Mouse (Mus musculus) forebrain, postnatal 0 days (tissue): ENCODE results near the gene Pfdn6. TPM values are rescaled to one million over a fixed set of nuclear protein-coding genes. Genes with fewer than 3 reads are reported as not detected.

Experiments used
- ATAC-seq: fragments of 200-750 bp; cut with Nextera tagmentation; 2 replicates; pipeline ENCODE4 v1.8.0; 2017; ENCODE audit warnings: mild to moderate bottlenecking, moderate library complexity
- DNase-seq: peaks from one replicate; pipeline ENCODE4 v3.0.0-alpha.2; 2015
- H3K27ac ChIP-seq: fragments of 300-500 bp; sonication (generic); 2 replicates; pipeline ENCODE4 v1.5.1; 2014; ENCODE audit warnings: low read depth, mild to moderate bottlenecking, antibody characterized with exemption, low read length, moderate library complexity, mixed read lengths
- H3K27me3 ChIP-seq: fragments of 300-500 bp; sonication (generic); 2 replicates; pipeline ENCODE4 v1.6.1; 2014; ENCODE audit warnings: mild to moderate bottlenecking, low read length, mixed read lengths; ENCODE audit not compliant: insufficient read depth
- H3K36me3 ChIP-seq: fragments of 300-500 bp; sonication (generic); 2 replicates; pipeline ENCODE4 v1.6.1; 2014; ENCODE audit warnings: mild to moderate bottlenecking, moderate library complexity; ENCODE audit not compliant: insufficient read depth
- H3K4me1 ChIP-seq: fragments of 300-500 bp; sonication (generic); 2 replicates; pipeline ENCODE4 v1.6.1; 2014; ENCODE audit warnings: antibody characterized with exemption; ENCODE audit not compliant: insufficient read depth
- H3K4me2 ChIP-seq: fragments of 300-500 bp; sonication (generic); 2 replicates; pipeline ENCODE4 v1.6.1; 2014; ENCODE audit warnings: low read depth, mild to moderate bottlenecking, moderate library complexity
- H3K4me3 ChIP-seq: fragments of 300-500 bp; sonication (generic); 2 replicates; pipeline ENCODE4 v1.5.1; 2014; ENCODE audit warnings: low read depth, low read length, mixed read lengths
- H3K9ac ChIP-seq: fragments of 300-500 bp; sonication (generic); 2 replicates; pipeline ENCODE4 v1.6.1; 2014; ENCODE audit warnings: mild to moderate bottlenecking
- H3K9me3 ChIP-seq: fragments of 300-500 bp; sonication (generic); 2 replicates; pipeline ENCODE4 v1.6.1; 2016; ENCODE audit warnings: low read length
- CTCF ChIP-seq: sonication (generic); IDR thresholded peaks from 2 replicates; pipeline ENCODE4 v1.5.1; 2016; ENCODE audit warnings: antibody characterized with exemption, control low read depth, low read depth
- WGBS: fragments of 180-500 bp; shearing (Covaris S2); extraction: QIAGEN DNeasy Blood & Tissue Kit; methylation state at CpG from one replicate; pipeline ENCODE4 v1.1.7; 2014; 5-methylcytosine and 5-hydroxymethylcytosine counted together
- polyA plus RNA-seq: library from polyadenylated mRNA; unstranded; fragments of >200 nt; fragmentation: Nextera tagmentation; extraction: Ambion mirVana; gene quantifications from 2 replicates; pipeline ENCODE4 v1.2.1, GENCODE M21; 2015
- total RNA-seq: library from RNA; depleted of rRNA; stranded (reverse); fragments of >200 nt; gene quantifications from 2 replicates; pipeline ENCODE4 v1.2.3, GENCODE M21; 2014

The Pfdn6 gene
- total and polyA plus RNA-seq, 2 experiments from 2014 or later = 57.0 to 173 TPM

DNA sequence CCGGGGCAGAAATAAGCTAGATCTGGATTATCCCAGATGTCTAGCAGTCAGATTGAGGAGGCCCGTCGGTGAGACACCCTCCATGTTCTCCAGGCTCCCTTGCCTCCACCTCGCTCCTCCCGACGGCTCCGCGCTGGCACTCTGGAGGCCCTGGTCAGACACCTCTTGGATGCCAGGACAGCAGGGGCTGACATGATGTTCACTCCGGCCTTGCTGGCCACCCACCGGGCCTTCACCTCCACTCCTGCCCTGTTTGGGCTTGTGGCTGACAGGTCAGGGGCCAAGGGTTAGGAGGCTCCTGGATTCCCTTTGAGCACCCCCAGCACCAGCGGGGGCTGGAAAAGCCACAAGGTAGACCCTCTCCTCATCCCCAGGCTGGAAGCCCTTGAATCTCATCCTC is 8.2 kb downstream of the Pfdn6 start:
- TF ChIP-seq CTCF = no peak
- Histone ChIP-seq H3K36me3 (peaks cover 25% of the 10 kb centered on the region), H3K4me2 (no peak overlapping the region), H3K9ac (no peak overlapping the region), H3K9me3 (no peaks in the 10 kb centered on the region), H3K4me3 (no peak overlapping the region), H3K27ac (no peak overlapping the region), H3K27me3 (no peaks in the 10 kb centered on the region), H3K4me1 (peaks cover 3% of the 10 kb centered on the region; the same call in 1 of the 2 replicates)
- DNase-seq (no peak), ATAC-seq (no peak)
- 94% methylated on average over 11 of the region's 11 CpGs for WGBS

DNA sequence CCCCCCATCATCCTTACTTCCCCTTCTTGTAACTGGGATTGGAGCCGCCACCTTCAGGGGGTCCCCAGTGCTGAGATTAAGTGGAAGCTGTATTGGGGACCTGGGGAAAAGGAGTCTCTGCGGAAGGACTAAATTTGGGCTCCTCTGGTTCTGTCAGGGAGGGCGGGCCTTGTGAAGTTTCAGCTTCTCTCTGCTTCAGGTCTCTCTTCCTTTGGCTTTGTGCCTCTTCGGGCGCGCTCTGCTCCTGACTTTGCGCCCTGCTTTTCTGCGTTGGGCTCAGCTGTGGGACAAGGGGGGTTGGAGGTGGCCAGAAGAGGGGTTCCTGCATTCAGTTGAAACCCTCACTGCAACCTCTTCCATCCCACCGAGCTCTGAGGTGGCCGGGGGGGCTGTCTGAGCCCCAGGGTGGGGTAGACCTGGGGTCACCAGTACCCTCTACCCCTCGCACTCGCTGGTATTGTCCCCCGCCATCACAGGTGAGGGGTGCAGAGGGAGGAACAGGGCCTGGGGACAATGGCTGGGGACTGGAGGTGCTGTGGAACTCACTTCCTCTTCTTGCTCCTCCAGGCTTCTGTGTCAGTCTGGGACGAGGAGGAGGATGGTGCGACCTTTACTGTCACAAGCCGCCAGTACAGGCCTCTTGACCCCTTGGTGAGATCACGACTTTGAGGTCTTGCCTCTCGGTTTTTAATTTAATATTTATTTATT is 8.8 kb downstream of the Pfdn6 start:
- no peaks in the 10 kb centered on the region for H3K9me3 ChIP-seq
- no peak overlapping the region for H3K27ac ChIP-seq
- peak overlapping the region; percentile 66 for H3K4me3 ChIP-seq
- H3K27me3 ChIP-seq = no peaks in the 10 kb centered on the region
- peaks cover 3% of the 10 kb centered on the region; the same call in 1 of the 2 replicates for H3K4me1 ChIP-seq
- WGBS = 41% methylated on average over 18 of the region's 18 CpGs
- ATAC-seq = no peak
- no peak for TF ChIP-seq CTCF
- peak overlapping the region; percentile 87 for H3K4me2 ChIP-seq
- peak overlapping the region; percentile 65; the same call in 1 of the 2 replicates for H3K9ac ChIP-seq
- peaks cover 20% of the 10 kb centered on the region; the same call in 1 of the 2 replicates for H3K36me3 ChIP-seq
- DNase-seq = no peak

DNA sequence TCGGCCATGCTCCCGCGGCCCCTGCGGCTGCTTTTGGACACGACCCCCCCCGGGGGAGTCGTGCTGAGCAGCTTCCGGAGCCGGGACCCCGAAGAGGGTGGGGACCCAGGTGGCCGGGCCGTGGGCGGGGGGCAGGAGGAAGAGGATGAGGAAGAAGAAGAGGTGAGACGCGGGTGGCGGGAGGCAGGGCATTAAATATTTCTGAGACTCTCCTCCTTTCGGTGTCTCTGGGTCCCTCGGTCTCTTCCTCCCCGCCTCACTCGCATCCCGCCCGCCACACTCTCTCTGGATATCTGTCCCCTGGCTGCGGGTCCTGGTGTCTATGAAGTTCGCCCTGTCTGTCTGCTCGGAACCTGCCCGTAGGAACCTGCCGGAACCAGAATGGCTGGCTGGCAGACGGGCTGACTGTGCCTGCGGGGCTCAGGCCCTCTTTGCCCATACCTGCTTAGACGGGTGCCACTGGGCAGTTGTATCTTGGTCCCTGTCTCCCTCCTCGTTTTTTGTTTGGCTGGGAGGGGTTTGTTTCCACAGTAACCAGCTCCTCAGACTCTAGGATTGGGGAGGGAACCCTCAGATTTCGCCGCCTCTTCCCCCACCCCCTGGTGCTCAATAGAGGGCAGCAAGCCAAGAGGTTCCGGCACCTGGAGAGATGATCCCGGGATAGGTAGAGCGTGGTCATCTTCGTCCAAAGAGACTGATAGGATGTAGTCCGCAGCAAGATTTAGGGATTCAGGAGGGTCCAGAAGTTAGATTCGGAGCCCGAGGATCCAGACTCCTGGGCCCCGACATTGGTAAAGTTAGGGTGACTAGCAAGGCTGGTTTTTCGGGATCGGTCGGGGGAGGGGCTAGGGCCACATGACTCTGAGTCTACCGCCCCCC is 9.6 kb downstream of the Pfdn6 start:
- peak; percentile 43 for DNase-seq
- Histone ChIP-seq H3K9me3 (no peaks in the 10 kb centered on the region), H3K4me2 (peak overlapping the region; percentile 87), H3K4me1 (peaks cover 3% of the 10 kb centered on the region; the same call in 1 of the 2 replicates), H3K27ac (peak overlapping the region; percentile 88), H3K27me3 (no peaks in the 10 kb centered on the region), H3K4me3 (peak overlapping the region; percentile 66), H3K9ac (peak overlapping the region; percentile 65), H3K36me3 (peaks cover 19% of the 10 kb centered on the region; the same call in 1 of the 2 replicates)
- no peak for ATAC-seq
- under 1% methylated on average over 44 of the region's 45 CpGs for WGBS
- peak; percentile 9; the same call in 1 of the 2 replicates for TF ChIP-seq CTCF

DNA sequence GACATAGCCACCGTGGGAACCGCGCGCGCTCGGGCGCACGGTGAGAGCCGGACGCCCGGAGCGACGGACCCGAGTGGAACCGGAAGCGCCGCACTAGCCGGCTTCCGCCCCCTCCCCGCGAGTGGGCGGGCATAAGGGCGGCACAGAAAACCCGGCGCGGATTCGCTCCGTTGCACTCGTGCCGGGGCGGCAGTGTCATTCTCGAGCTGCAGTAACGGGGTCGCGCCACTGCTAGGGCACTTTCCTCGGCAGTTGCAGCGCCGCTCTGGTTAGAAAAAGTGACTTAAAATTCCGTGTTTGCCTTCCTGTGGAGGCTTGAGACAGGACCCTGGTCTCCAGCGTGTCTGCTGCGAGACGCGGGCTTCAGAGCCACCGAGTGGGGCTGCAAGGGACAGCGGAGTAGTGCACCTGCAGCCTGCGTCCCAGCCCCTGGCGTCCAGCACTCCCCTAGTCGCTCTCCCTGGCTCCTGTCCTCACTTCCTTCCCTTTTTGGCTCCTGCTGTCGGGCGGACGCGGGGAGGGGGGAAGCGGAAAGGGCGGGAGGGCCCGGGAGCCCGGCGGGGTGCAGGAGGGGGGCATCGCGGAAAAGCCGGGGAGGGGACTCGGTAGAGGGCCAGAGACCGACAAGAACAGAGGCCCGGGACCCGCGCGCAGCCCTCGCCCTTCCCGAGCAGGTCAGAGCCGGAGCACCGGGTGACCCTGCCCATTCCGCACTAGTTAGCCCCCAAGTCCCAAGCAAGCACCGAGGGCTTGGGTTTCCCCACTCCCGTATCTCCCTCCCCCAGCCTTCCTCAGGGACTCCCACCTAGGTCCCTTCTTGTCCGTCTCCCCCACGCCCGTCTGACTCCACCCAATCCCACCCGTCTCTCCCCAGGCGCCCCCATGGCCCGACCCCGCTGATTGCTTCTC is 10.5 kb downstream of the Pfdn6 start, which contains the start of gene Rgl2:
TSS of gene Rgl2 (plus strand) at position 173 of the 909 bp plus-strand sequence.
- Histone ChIP-seq H3K9ac (peak within 1 kb of the TSS; percentile 65), H3K4me3 (peak within 1 kb of the TSS; percentile 66), H3K4me1 (peaks cover 3% of the 10 kb centered on the region; the same call in 1 of the 2 replicates), H3K27me3 (no peaks in the 10 kb centered on the region), H3K36me3 (peaks cover 14% of the 10 kb centered on the region; the same call in 1 of the 2 replicates), H3K27ac (peak within 1 kb of the TSS; percentile 88), H3K9me3 (no peaks in the 10 kb centered on the region), H3K4me2 (peak within 1 kb of the TSS; percentile 87)
- DNase-seq (peak; percentile 98), ATAC-seq (peak; percentile 93)
- TF ChIP-seq CTCF = peak; percentile 70
- WGBS = 1% methylated on average over 78 of the region's 80 CpGs

DNA sequence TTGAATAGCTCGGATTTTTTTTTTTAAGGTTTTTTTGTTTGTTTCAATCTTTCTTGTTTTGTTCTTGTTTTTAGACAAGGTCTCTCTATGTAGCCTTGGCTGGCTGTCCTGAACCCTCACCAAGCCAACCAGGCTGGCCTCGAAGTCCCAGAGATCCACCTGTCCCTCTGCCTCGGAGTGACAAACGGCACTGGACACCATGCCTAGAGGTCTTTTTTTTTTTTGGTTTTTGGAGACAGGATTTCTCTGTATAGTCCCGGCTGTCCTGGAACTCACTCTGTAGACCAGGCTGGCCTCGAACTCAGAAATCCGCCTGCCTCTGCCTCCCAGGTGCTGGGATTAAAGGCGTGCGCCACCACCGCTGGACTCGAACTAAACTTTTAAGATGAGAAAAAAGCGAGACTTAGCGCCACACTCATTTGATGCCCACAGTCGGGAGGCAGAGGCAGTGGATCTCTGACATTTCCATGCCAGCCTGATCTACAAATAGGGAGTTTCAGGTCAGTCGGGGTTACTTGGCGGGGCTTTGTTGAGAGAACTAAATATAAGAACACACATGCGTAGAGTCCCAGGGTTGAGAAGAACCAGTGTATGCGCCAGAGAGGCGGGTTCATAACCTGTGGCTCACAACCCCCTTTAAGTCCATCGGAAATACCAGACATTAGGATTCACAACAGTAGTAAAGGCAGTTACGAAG is 11.7 kb downstream of the Pfdn6 start:
- Histone ChIP-seq H3K4me2 (peak overlapping the region; percentile 87), H3K9ac (peak overlapping the region; percentile 65), H3K9me3 (no peaks in the 10 kb centered on the region), H3K27me3 (no peaks in the 10 kb centered on the region), H3K27ac (peak overlapping the region; percentile 64; the same call in 1 of the 2 replicates), H3K4me1 (peaks cover 3% of the 10 kb centered on the region; the same call in 1 of the 2 replicates), H3K4me3 (peak overlapping the region; percentile 66), H3K36me3 (peaks cover 11% of the 10 kb centered on the region; the same call in 1 of the 2 replicates)
- WGBS = 63% methylated on average over 21 of the region's 21 CpGs
- no peak for TF ChIP-seq CTCF
- DNase-seq (no peak), ATAC-seq (no peak)
